Mouse (Mus musculus) T-helper 17 cell (primary cell): ENCODE data around the gene Plpp1.

Experiments
- in situ Hi-C, 2 experiments: fragments of 300-600 bp; cut with MboI, MseI; formaldehyde crosslinking; loops; 1 replicate in 1 of 2; 2 replicates in 1 of 2; pipeline ENCODE4 v1.15.1; 2025; ENCODE audit warnings: high pct_unique_total_duplicates in 2 of 2

Gene Plpp1

GRCm38 (mm10) chr13:112811708-112812403 lies 11.3 kb downstream of the Plpp1 start:
- in situ Hi-C loops: no loop called here

GRCm38 (mm10) chr13:112815996-112816395 lies 15.4 kb downstream of the Plpp1 start:
- in situ Hi-C loops: no loop called here

- in situ Hi-C loops: no loop called here
Measured at GRCm38 (mm10) chr13:112818125-112818524, 17.5 kb downstream of the Plpp1 start.

- in situ Hi-C loops: no loop called here
Measured at GRCm38 (mm10) chr13:112822413-112822812, 21.8 kb downstream of the Plpp1 start.

GRCm38 (mm10) chr13:112823236-112823910 lies 22.8 kb downstream of the Plpp1 start:
- in situ Hi-C loops: no loop called here

GRCm38 (mm10) chr13:112823911-112824648 lies 23.5 kb downstream of the Plpp1 start:
- in situ Hi-C loops: no loop called here

GRCm38 (mm10) chr13:112825479-112825878 lies 24.9 kb downstream of the Plpp1 start:
- in situ Hi-C loops: no loop called here

- in situ Hi-C loops: no loop called here
Measured at GRCm38 (mm10) chr13:112829619-112830018, 29.0 kb downstream of the Plpp1 start.

GRCm38 (mm10) chr13:112832589-112832988 lies 32.0 kb downstream of the Plpp1 start:
- in situ Hi-C loops: no loop called here

- in situ Hi-C loops: no loop called here
Measured at GRCm38 (mm10) chr13:112833253-112833894, 32.8 kb downstream of the Plpp1 start.

GRCm38 (mm10) chr13:112833895-112834263 lies 33.3 kb downstream of the Plpp1 start:
- in situ Hi-C loops: no loop called here

- in situ Hi-C loops: no loop called here
Measured at GRCm38 (mm10) chr13:112835113-112835512, 34.5 kb downstream of the Plpp1 start.

GRCm38 (mm10) chr13:112836951-112837350 lies 36.4 kb downstream of the Plpp1 start:
- in situ Hi-C loops: no loop called here

GRCm38 (mm10) chr13:112837621-112838155 lies 37.1 kb downstream of the Plpp1 start:
- in situ Hi-C loops: no loop called here

- in situ Hi-C loops: no loop called here
Measured at GRCm38 (mm10) chr13:112838562-112839232, 38.1 kb downstream of the Plpp1 start.

- in situ Hi-C loops: no loop called here
Measured at GRCm38 (mm10) chr13:112840241-112841087, 39.9 kb downstream of the Plpp1 start.

GRCm38 (mm10) chr13:112845931-112846330 lies 45.3 kb downstream of the Plpp1 start:
- in situ Hi-C loops: no loop called here

GRCm38 (mm10) chr13:112853710-112854316 lies 53.2 kb downstream of the Plpp1 start:
- in situ Hi-C loops: no loop called here

GRCm38 (mm10) chr13:112854402-112854801 lies 53.8 kb downstream of the Plpp1 start:
- in situ Hi-C loops: no loop called here

GRCm38 (mm10) chr13:112857921-112858320 lies 57.3 kb downstream of the Plpp1 start:
- in situ Hi-C loops: no loop called here
